Mouse (Mus musculus) macrophage (primary cell): ENCODE measurements around the gene Slc9b2. TPM values are rescaled to one million over a fixed set of nuclear protein-coding genes. Genes with fewer than 3 reads are reported as not detected.

ENCODE experiments used
- H3K27ac ChIP-seq: fragments of 350-480 bp; formaldehyde crosslinking; 2 replicates; pipeline ENCODE4 v1.9.0; 2021
- H3K36me3 ChIP-seq: fragments of 350-480 bp; formaldehyde crosslinking; 2 replicates; pipeline ENCODE4 v1.9.0; 2021; ENCODE audit errors: inconsistent target
- H3K4me3 ChIP-seq: fragments of 350-480 bp; formaldehyde crosslinking; 2 replicates; pipeline ENCODE4 v1.9.0; 2021; ENCODE audit errors: inconsistent target
- H3K79me2 ChIP-seq: fragments of 350-480 bp; formaldehyde crosslinking; 2 replicates; pipeline ENCODE4 v1.9.0; 2021; ENCODE audit errors: inconsistent target
- WGBS: methylation state at CpG from one replicate; pipeline ENCODE4 v1.1.7; 2026; ENCODE audit warnings: inconsistent platforms; ENCODE audit not compliant: missing documents; 5-methylcytosine and 5-hydroxymethylcytosine counted together
- polyA plus RNA-seq: library from polyadenylated mRNA; stranded (reverse); fragments of 250-400 nt; gene quantifications from 3 replicates; pipeline ENCODE4 v1.2.4, GENCODE M21; 2018; ENCODE audit warnings: inconsistent platforms

The Slc9b2 gene
- polyA plus RNA-seq, 1 experiment from 2014 or later = 0.36 TPM

GRCm38 (mm10) chr3:135290249-135290894 lies 17.1 kb upstream of the Slc9b2 start:
- Histone ChIP-seq H3K36me3 (no peaks in the 10 kb centered on the region), H3K27ac (no peak overlapping the region), H3K4me3 (no peak overlapping the region), H3K79me2 (no peaks in the 10 kb centered on the region)
- WGBS = no CpG with 5 or more reads among the region's 7 CpGs

DNA sequence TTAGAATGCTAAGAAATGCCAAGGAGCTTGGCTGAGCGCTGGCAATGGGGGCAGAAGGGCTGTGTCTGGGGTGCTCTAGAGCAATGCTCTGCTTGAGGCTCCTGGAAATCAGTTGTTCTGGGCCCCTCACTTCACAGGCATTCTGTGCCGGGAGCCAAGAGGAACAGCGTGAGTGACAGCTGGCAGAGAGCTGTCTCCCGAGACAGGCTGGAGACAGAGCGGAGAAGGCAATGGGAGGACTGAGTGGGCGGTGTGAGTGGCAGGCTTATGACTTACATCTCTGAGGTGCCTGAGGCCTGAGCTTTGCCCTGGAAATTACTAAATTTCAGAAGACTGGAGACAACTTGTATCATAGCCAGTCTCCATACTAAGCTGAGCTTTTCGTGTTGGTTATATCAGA lies 13.8 kb upstream of the Slc9b2 start:
- WGBS = 93% methylated on average over 7 of the region's 7 CpGs

GRCm38 (mm10) chr3:135295559-135295958 lies 11.9 kb upstream of the Slc9b2 start:
- Histone ChIP-seq H3K4me3 (no peak overlapping the region), H3K79me2 (no peaks in the 10 kb centered on the region), H3K36me3 (no peaks in the 10 kb centered on the region), H3K27ac (peak overlapping the region; percentile 61)
- 90% methylated on average over 1 of the region's 1 CpGs for WGBS

More for the DNA sequence above, 13.8 kb upstream of the Slc9b2 start:
- Histone ChIP-seq H3K79me2 (no peaks in the 10 kb centered on the region), H3K27ac (no peak overlapping the region), H3K36me3 (no peaks in the 10 kb centered on the region), H3K4me3 (no peak overlapping the region)

DNA sequence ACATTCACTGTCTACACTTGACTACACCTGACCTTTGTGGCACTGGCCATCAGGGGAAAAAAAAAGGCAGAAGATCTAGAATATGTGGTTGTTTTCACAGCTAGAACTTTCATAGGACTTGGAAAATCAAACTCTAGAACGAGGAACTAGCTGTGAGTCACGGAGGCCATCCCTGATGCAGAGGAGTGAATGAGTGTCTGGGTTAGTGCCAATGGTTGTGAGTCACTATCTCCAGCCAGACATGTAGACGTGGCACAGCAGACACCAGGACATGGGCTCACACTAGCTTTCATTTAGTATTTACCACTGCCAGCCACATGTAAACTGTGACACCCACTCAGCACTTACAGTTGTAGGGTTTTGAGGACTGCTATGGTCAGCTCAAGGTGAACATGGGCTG lies 8.9 kb upstream of the Slc9b2 start:
- no peaks in the 10 kb centered on the region for H3K79me2 ChIP-seq
- H3K36me3 ChIP-seq = no peaks in the 10 kb centered on the region
- 17% methylated on average over 3 of the region's 3 CpGs for WGBS
- peak overlapping the region; percentile 54 for H3K27ac ChIP-seq
- no peak overlapping the region for H3K4me3 ChIP-seq

DNA sequence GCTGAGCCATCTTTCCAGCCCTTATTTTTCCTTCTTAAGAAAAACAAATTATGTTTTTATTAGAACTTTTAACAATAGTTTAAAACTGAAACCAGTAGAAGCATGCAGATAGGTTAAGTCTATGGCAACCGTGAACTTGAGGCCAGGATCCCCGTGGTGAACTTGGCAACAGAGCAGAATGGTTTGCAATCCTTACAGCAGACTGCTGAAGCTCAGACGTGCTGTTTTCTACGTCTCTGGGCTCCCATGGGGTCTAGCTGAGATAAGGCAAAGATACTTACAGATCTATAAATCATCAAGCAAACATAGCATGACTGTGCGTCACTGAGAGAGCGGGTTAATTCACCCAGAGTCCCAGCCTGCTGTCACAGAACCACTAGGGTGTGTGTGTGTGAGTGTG lies 7.4 kb upstream of the Slc9b2 start:
- Histone ChIP-seq H3K36me3 (no peaks in the 10 kb centered on the region), H3K79me2 (no peaks in the 10 kb centered on the region), H3K27ac (no peak overlapping the region), H3K4me3 (no peak overlapping the region)
- 91% methylated on average over 6 of the region's 6 CpGs for WGBS

DNA sequence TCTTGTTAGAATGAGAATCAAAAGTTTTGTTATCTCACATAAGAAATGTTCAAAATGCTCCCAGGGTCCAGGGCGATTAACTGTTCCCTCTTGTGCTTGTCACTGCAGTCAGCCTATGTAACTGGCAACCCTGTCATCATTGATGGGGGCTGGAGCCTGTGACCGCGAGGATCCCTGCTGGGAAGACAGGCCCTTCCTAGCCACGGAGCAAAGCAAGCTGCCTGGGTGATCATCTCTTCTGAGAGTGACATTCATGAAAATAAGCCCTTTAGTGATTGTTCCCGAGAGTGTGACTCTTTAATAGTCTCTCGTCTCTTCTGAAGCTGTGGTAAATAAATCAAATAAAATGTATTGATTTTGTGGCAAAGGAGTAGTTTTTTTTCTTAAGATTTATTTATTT lies 3.4 kb upstream of the Slc9b2 start:
- WGBS = 91% methylated on average over 6 of the region's 6 CpGs
- no peak overlapping the region for H3K27ac ChIP-seq
- H3K4me3 ChIP-seq = no peak overlapping the region
- no peaks in the 10 kb centered on the region for H3K36me3 ChIP-seq
- H3K79me2 ChIP-seq = no peaks in the 10 kb centered on the region

DNA sequence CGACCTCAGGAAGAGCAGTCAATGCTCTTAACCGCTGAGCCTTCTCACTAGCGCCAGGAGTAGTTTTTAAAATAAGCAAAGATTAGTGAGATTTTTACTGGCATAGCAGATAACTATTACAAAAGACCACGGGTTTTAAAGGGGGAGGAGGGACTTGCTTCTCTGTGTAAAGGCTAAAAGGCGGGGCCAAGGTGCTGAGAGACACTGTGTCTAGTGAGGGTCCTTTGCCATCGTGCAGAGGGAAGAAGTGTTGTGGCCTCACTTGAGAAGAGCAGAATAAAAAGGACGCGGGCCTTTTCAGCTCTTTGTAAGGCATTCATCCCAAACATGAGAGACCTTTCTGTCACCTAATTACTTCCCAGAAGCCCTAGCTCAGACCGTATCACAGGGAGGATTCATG lies 2.9 kb upstream of the Slc9b2 start:
- Histone ChIP-seq H3K27ac (no peak overlapping the region), H3K4me3 (no peak overlapping the region), H3K36me3 (no peaks in the 10 kb centered on the region), H3K79me2 (no peaks in the 10 kb centered on the region)
- WGBS = 81% methylated on average over 9 of the region's 9 CpGs

DNA sequence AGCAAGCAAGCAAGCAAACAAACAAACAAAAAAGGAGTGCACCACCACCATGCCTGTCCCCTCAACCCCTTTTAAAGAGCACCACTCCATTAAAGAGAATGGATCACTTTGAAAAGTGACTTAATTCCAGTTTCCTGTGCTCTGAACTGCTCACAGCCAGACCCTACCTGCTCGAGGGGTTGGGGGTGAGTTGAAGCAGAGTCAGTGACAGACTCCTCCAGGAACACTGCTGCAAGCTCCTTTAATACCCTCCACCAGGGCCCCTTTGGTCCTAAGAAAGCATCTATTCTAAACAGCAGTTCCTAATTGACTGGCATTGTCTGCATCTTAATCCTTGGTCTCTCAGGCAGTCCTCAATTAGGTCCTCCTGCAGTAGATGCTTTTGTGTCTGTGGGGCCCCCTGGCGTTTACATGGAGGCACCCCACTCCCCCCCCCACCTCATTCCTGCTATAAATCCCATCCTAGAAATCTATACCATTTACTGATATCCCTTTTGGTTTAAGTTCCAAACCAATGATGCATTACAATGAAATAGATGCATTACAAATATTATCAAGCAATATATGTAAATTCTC lies 5.5 kb downstream of the Slc9b2 start:
- Histone ChIP-seq H3K27ac (no peak overlapping the region), H3K4me3 (no peak overlapping the region), H3K36me3 (no peaks in the 10 kb centered on the region), H3K79me2 (no peaks in the 10 kb centered on the region)
- WGBS = 60% methylated on average over 2 of the region's 2 CpGs

DNA sequence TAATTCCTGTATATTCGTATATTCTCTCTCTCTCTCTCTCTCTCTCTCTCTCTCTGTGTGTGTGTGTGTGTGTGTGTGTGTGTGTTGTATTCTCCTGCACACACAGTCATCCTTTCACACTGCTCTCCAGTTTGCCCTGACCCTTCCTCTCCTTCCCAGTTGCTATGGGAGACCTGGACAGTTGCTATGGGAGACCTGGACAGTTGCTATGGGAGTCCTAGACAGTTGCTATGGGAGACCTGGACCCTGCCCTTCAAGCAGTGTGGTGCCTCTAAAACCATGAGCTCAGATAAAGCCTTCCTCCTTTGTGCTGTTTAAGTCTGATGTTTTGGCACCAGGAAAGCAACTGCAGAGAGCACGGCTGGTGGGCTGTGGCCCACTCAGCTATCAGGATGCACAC lies 6.2 kb downstream of the Slc9b2 start:
- no peak overlapping the region for H3K27ac ChIP-seq
- H3K79me2 ChIP-seq = no peaks in the 10 kb centered on the region
- 94% methylated on average over 1 of the region's 2 CpGs for WGBS
- H3K4me3 ChIP-seq = no peak overlapping the region
- no peaks in the 10 kb centered on the region for H3K36me3 ChIP-seq

GRCm38 (mm10) chr3:135314811-135315210 lies 7.3 kb downstream of the Slc9b2 start:
- 85% methylated on average over 2 of the region's 2 CpGs for WGBS
- Histone ChIP-seq H3K79me2 (no peaks in the 10 kb centered on the region), H3K27ac (no peak overlapping the region), H3K4me3 (no peak overlapping the region), H3K36me3 (no peaks in the 10 kb centered on the region)

GRCm38 (mm10) chr3:135315720-135316425 lies 8.4 kb downstream of the Slc9b2 start:
- no peak overlapping the region for H3K27ac ChIP-seq

GRCm38 (mm10) chr3:135318331-135318730 lies 10.8 kb downstream of the Slc9b2 start:
- Histone ChIP-seq H3K27ac (no peak overlapping the region), H3K4me3 (no peak overlapping the region), H3K79me2 (no peaks in the 10 kb centered on the region), H3K36me3 (no peaks in the 10 kb centered on the region)
- 91% methylated on average over 11 of the region's 11 CpGs for whole genome bisulfite sequencing

More at GRCm38 (mm10) chr3:135315720-135316425, 8.4 kb downstream of the Slc9b2 start:
- H3K36me3 ChIP-seq = no peaks in the 10 kb centered on the region
- H3K79me2 ChIP-seq = no peaks in the 10 kb centered on the region
- no peak overlapping the region for H3K4me3 ChIP-seq
- 87% methylated on average over 9 of the region's 9 CpGs for WGBS

GRCm38 (mm10) chr3:135324354-135324753 lies 16.9 kb downstream of the Slc9b2 start:
- Histone ChIP-seq H3K36me3 (no peaks in the 10 kb centered on the region), H3K79me2 (no peaks in the 10 kb centered on the region), H3K4me3 (no peak overlapping the region), H3K27ac (no peak overlapping the region)
- 36% methylated on average over 6 of the region's 6 CpGs for WGBS

- no peaks in the 10 kb centered on the region for H3K79me2 ChIP-seq
- no peak overlapping the region for H3K27ac ChIP-seq
- no peaks in the 10 kb centered on the region for H3K36me3 ChIP-seq
- no peak overlapping the region for H3K4me3 ChIP-seq
- 88% methylated on average over 6 of the region's 6 CpGs for WGBS
Observed at GRCm38 (mm10) chr3:135327176-135327575, 19.7 kb downstream of the Slc9b2 start.

- Histone ChIP-seq H3K4me3 (no peak overlapping the region), H3K79me2 (no peaks in the 10 kb centered on the region), H3K36me3 (no peaks in the 10 kb centered on the region), H3K27ac (no peak overlapping the region)
- WGBS = 68% methylated on average over 2 of the region's 2 CpGs
Observed at GRCm38 (mm10) chr3:135327601-135328000, 20.1 kb downstream of the Slc9b2 start.
